In the genomic region with DNA sequence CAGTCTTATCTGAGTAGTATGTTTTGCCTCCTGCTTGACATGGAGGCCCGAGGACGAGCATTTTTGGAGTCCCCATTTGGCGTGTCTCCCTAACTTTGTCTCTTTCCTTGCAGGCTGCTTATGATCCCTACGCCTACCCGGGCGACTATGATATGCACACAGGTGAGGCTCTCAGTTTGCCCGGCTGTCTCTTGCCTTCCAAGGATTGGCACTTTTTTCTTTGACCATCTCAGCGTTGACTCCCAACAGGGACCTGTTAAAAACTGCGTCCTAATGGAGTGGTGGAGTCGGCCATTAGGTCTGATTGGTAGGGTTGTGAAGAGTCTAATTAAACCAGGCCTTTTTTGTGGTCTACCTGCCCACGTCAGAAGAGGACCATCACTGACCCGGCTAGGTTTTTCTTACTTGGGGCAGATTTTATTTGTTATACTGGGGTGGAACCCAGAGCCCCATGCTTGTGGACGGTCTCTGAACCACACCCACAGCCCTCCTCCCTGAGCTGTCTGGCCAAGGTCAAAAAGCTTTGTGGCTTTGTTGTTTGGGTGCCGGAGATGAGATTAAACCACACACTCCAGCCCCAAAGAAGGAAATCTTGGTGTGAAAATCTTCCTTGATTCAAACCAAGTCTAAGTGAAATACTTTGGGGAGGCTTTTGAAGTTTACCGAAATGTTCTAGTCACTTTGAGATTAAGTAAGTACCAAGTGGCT, we compare ENCODE assay signal across 8 mouse cellular contexts. TPM values are rescaled to one million over a fixed set of nuclear protein-coding genes. Genes with fewer than 3 reads are reported as not detected.
DNase-seq lines count a peak whose midpoint lies in the region; ATAC-seq and TF ChIP-seq lines count a peak whose summit lies in the region.

No protein-coding gene starts in this region.

- H3K36me3 ChIP-seq in heart, embryonic 10.5 days = peaks cover 45% of the 10 kb centered on the region
- peaks cover 50% of the 10 kb centered on the region for H3K36me3 ChIP-seq in E14TG2a.4 (ENCODE audit: insufficient read depth, low read length)
- H3K36me3 ChIP-seq in forebrain, embryonic 14.5 days (ENCODE audit: control insufficient read depth, insufficient read depth, low read length) = peaks cover 44% of the 10 kb centered on the region
- H3K36me3 ChIP-seq in liver, embryonic 14.5 days (replicated peaks; ENCODE audit: control insufficient read depth, insufficient read depth, low read depth) = peaks cover 41% of the 10 kb centered on the region

- H3K4me2 ChIP-seq in forebrain, embryonic 14.5 days (ENCODE audit: low read length) = peak overlapping the region; percentile 89
- H3K4me2 ChIP-seq in liver, embryonic 14.5 days (ENCODE audit: low read depth) = peak overlapping the region; percentile 97

- TF ChIP-seq CTCF in E14TG2a.4 (conservative IDR thresholded peaks at IDR 0.05; ENCODE audit: low read length) = no peak
- TF ChIP-seq CTCF in liver, embryonic 14.5 days (IDR thresholded peaks at IDR 0.05; ENCODE audit: low read depth) = no peak

- WGBS in heart, embryonic 10.5 days = 38% methylated on average over 15 of the region's 15 CpGs
- WGBS in forebrain, embryonic 14.5 days = 40% methylated on average over 15 of the region's 15 CpGs
- 18% methylated on average over 15 of the region's 15 CpGs for WGBS in liver, embryonic 14.5 days (ENCODE audit: insufficient replicate concordance)

- peaks cover 14% of the 10 kb centered on the region for H3K4me1 ChIP-seq in heart, embryonic 10.5 days
- peaks cover 76% of the 10 kb centered on the region for H3K4me1 ChIP-seq in E14TG2a.4 (replicated peaks; ENCODE audit: low read depth, low read length)
- H3K4me1 ChIP-seq in forebrain, embryonic 14.5 days (ENCODE audit: control insufficient read depth, insufficient read depth, low read length) = peaks cover 10% of the 10 kb centered on the region
- peaks cover 8 to 15% of the 10 kb centered on the region in 2 experiments for H3K4me1 ChIP-seq in liver, embryonic 14.5 days (replicated peaks; ENCODE audit: control insufficient read depth in 2 of 2, insufficient read depth in 2 of 2, low read length in 1 of 2)

- no peaks in the 10 kb centered on the region for H3K27me3 ChIP-seq in heart, embryonic 10.5 days (ENCODE audit: insufficient read depth, poor library complexity, severe bottlenecking)
- H3K27me3 ChIP-seq in E14TG2a.4 (ENCODE audit: insufficient read depth, low read length) = no peaks in the 10 kb centered on the region
- no peaks in the 10 kb centered on the region for H3K27me3 ChIP-seq in forebrain, embryonic 14.5 days (replicated peaks; ENCODE audit: control insufficient read depth, insufficient read depth, low read length)
- H3K27me3 ChIP-seq in liver, embryonic 14.5 days (ENCODE audit: control insufficient read depth, insufficient read depth, low read length) = no peaks in the 10 kb centered on the region

- DNase-seq in heart, embryonic 10.5 days (ENCODE audit: low spot score) = no peak
- DNase-seq in heart, adult 9 months (ENCODE audit: low spot score in 2 of 2) = no peak
- no peak for DNase-seq in forebrain, embryonic 14.5 days (ENCODE audit: low spot score)
- no peak for DNase-seq in liver, embryonic 14.5 days (ENCODE audit: low read depth in 3 of 3, low spot score in 3 of 3)
- DNase-seq in right cerebral cortex, postnatal 25 days = no peak
- no peak for DNase-seq in B cell, adult 2 months
- no peak for DNase-seq in thymus, postnatal 4 days

- TF ChIP-seq EP300 in liver, embryonic 14.5 days (IDR thresholded peaks at IDR 0.05; ENCODE audit: low read depth) = no peak

- ATAC-seq in forebrain, embryonic 14.5 days = no peak
- no peak; the same call in 1 of the 2 replicates for ATAC-seq in liver, embryonic 14.5 days (ENCODE audit: insufficient read depth)

- H3K4me3 ChIP-seq in heart, embryonic 10.5 days = peak overlapping the region; percentile 97
- peak overlapping the region; percentile 100 for H3K4me3 ChIP-seq in E14TG2a.4 (replicated peaks; ENCODE audit: low read length)
- H3K4me3 ChIP-seq in forebrain, embryonic 14.5 days (ENCODE audit: low read depth, low read length) = peak overlapping the region; percentile 90
- H3K4me3 ChIP-seq in liver, embryonic 14.5 days (ENCODE audit: insufficient read depth in 1 of 2, low read depth in 2 of 2, low read length in 2 of 2) = peak overlapping the region; percentile 71 to 85

- H3K27ac ChIP-seq in heart, embryonic 10.5 days = peak overlapping the region; percentile 90
- H3K27ac ChIP-seq in forebrain, embryonic 14.5 days (ENCODE audit: low read depth, low read length) = no peak overlapping the region
- H3K27ac ChIP-seq in liver, embryonic 14.5 days = peak overlapping the region; percentile 67

- peak overlapping the region; percentile 86 for H3K9ac ChIP-seq in forebrain, embryonic 14.5 days (ENCODE audit: low read length)
- peak overlapping the region; percentile 73 for H3K9ac ChIP-seq in liver, embryonic 14.5 days (replicated peaks)

- no peaks in the 10 kb centered on the region for H3K9me3 ChIP-seq in heart, embryonic 10.5 days
- H3K9me3 ChIP-seq in E14TG2a.4 (ENCODE audit: low read length) = no peaks in the 10 kb centered on the region
- H3K9me3 ChIP-seq in forebrain, embryonic 14.5 days (replicated peaks; ENCODE audit: control insufficient read depth, low read length) = no peaks in the 10 kb centered on the region
- H3K9me3 ChIP-seq in liver, embryonic 14.5 days (ENCODE audit: control insufficient read depth, low read length) = no peaks in the 10 kb centered on the region

RNA-seq across cellular contexts. Expression of a gene that starts 0.8 kb away (rescaled TPM):
- polyA plus RNA-seq in heart, embryonic 10.5 days (2016; fragmentation: Nextera tagmentation; extraction: Ambion mirVana) = 201 and 226 TPM in 2 replicates
- polyA plus RNA-seq in forebrain, embryonic 14.5 days (2014; fragmentation: Nextera tagmentation; extraction: Ambion mirVana) = 191 and 209 TPM in 2 replicates
- 99.9 and 104 TPM in 2 replicates for polyA plus RNA-seq in liver, embryonic 14.5 days (2012; rRNA removed)
- 130 and 132 TPM in 2 replicates for polyA plus RNA-seq in liver, embryonic 14.5 days (2014; fragmentation: Nextera tagmentation; extraction: Ambion mirVana)

RNA-seq across cellular contexts. Expression of a gene that starts 13.1 kb away (rescaled TPM):
- 34.8 and 48.7 TPM in 2 replicates for polyA plus RNA-seq in heart, embryonic 10.5 days (2016; fragmentation: Nextera tagmentation; extraction: Ambion mirVana)
- 51.3 and 53.3 TPM in 2 replicates for polyA plus RNA-seq in forebrain, embryonic 14.5 days (2014; fragmentation: Nextera tagmentation; extraction: Ambion mirVana)
- 39.9 and 43.4 TPM in 2 replicates for polyA plus RNA-seq in liver, embryonic 14.5 days (2012; rRNA removed)
- polyA plus RNA-seq in liver, embryonic 14.5 days (2014; fragmentation: Nextera tagmentation; extraction: Ambion mirVana) = 37.7 and 48.3 TPM in 2 replicates

RNA-seq across cellular contexts. Expression of a gene that starts 32.9 kb away (rescaled TPM):
- polyA plus RNA-seq in heart, embryonic 10.5 days (2016; fragmentation: Nextera tagmentation; extraction: Ambion mirVana) = 13.1 and 14.5 TPM in 2 replicates
- polyA plus RNA-seq in forebrain, embryonic 14.5 days (2014; fragmentation: Nextera tagmentation; extraction: Ambion mirVana) = 5.7 and 6.3 TPM in 2 replicates
- 1.6 and 1.7 TPM in 2 replicates for polyA plus RNA-seq in liver, embryonic 14.5 days (2012; rRNA removed)
- 0.69 and 0.71 TPM in 2 replicates for polyA plus RNA-seq in liver, embryonic 14.5 days (2014; fragmentation: Nextera tagmentation; extraction: Ambion mirVana)

RNA-seq across cellular contexts. Expression of a gene that starts 34.1 kb away (rescaled TPM):
- polyA plus RNA-seq in heart, embryonic 10.5 days (2016; fragmentation: Nextera tagmentation; extraction: Ambion mirVana) = 0.26 TPM in 1 of 2 replicates, not detected in the other
- not detected in 2 replicates for polyA plus RNA-seq in forebrain, embryonic 14.5 days (2014; fragmentation: Nextera tagmentation; extraction: Ambion mirVana)
- polyA plus RNA-seq in liver, embryonic 14.5 days (2012; rRNA removed) = 0.30 and 0.50 TPM in 2 replicates
- polyA plus RNA-seq in liver, embryonic 14.5 days (2014; fragmentation: Nextera tagmentation; extraction: Ambion mirVana) = not detected in 2 replicates

RNA-seq across cellular contexts. Expression of a gene that starts 47.6 kb away (rescaled TPM):
- polyA plus RNA-seq in heart, embryonic 10.5 days (2016; fragmentation: Nextera tagmentation; extraction: Ambion mirVana) = 195 and 250 TPM in 2 replicates
- polyA plus RNA-seq in forebrain, embryonic 14.5 days (2014; fragmentation: Nextera tagmentation; extraction: Ambion mirVana) = 155 and 238 TPM in 2 replicates
- 53.1 and 65.2 TPM in 2 replicates for polyA plus RNA-seq in liver, embryonic 14.5 days (2012; rRNA removed)
- polyA plus RNA-seq in liver, embryonic 14.5 days (2014; fragmentation: Nextera tagmentation; extraction: Ambion mirVana) = 47.8 and 52.8 TPM in 2 replicates
